Mouse (Mus musculus) liver, embryonic 16.5 days (tissue): ENCODE results near the gene Tmem108. TPM values are rescaled to one million over a fixed set of nuclear protein-coding genes. Genes with fewer than 3 reads are reported as not detected.

Experiments used
- ATAC-seq: fragments of 200-750 bp; cut with Nextera tagmentation; 2 replicates; pipeline ENCODE4 v1.8.0; 2017; ENCODE audit warnings: low read depth, mild to moderate bottlenecking, moderate number of reproducible peaks, moderate library complexity
- H3K27ac ChIP-seq: fragments of 300-500 bp; sonication (generic); 2 replicates; pipeline ENCODE4 v1.5.1; 2014; ENCODE audit warnings: mild to moderate bottlenecking, low read length
- H3K27me3 ChIP-seq: fragments of 300-500 bp; sonication (generic); 2 replicates; pipeline ENCODE4 v1.6.1; 2014; ENCODE audit warnings: low read depth, low read length, mixed read lengths; ENCODE audit not compliant: control insufficient read depth, insufficient read depth
- H3K36me3 ChIP-seq: fragments of 300-500 bp; sonication (generic); 2 replicates; pipeline ENCODE4 v1.6.1; 2014; ENCODE audit warnings: mild to moderate bottlenecking; ENCODE audit not compliant: control insufficient read depth, insufficient read depth
- H3K4me1 ChIP-seq: fragments of 300-500 bp; sonication (generic); 2 replicates; pipeline ENCODE4 v1.6.1; 2014; ENCODE audit warnings: low read depth, low read length, mixed read lengths; ENCODE audit not compliant: control insufficient read depth
- H3K4me2 ChIP-seq: fragments of 300-500 bp; sonication (generic); 2 replicates; pipeline ENCODE4 v1.6.1; 2014; ENCODE audit warnings: low read depth, low read length, mixed read lengths
- H3K4me3 ChIP-seq: fragments of 300-500 bp; sonication (generic); 2 replicates; pipeline ENCODE4 v1.5.1; 2014; ENCODE audit warnings: low read depth, mild to moderate bottlenecking, low read length
- H3K9ac ChIP-seq: fragments of 300-500 bp; sonication (generic); 2 replicates; pipeline ENCODE4 v1.6.1; 2014; ENCODE audit warnings: low read depth, low read length
- H3K9me3 ChIP-seq: fragments of 300-500 bp; sonication (generic); replicated peaks from 2 replicates; pipeline ENCODE4 v1.6.1; 2016; ENCODE audit warnings: low read length; ENCODE audit not compliant: control insufficient read depth
- WGBS: fragments of 180-500 bp; shearing (Covaris S2); extraction: QIAGEN DNeasy Blood & Tissue Kit; methylation state at CpG from one replicate; pipeline ENCODE4 v1.1.7; 2014; ENCODE audit not compliant: insufficient replicate concordance; 5-methylcytosine and 5-hydroxymethylcytosine counted together
- polyA plus RNA-seq: library from polyadenylated mRNA; unstranded; fragments of >200 nt; fragmentation: Nextera tagmentation; extraction: Ambion mirVana; gene quantifications from 2 replicates; pipeline ENCODE4 v1.2.1, GENCODE M21; 2015

Gene Tmem108
- polyA plus RNA-seq, 1 experiment from 2014 or later: 1.9 TPM

DNA sequence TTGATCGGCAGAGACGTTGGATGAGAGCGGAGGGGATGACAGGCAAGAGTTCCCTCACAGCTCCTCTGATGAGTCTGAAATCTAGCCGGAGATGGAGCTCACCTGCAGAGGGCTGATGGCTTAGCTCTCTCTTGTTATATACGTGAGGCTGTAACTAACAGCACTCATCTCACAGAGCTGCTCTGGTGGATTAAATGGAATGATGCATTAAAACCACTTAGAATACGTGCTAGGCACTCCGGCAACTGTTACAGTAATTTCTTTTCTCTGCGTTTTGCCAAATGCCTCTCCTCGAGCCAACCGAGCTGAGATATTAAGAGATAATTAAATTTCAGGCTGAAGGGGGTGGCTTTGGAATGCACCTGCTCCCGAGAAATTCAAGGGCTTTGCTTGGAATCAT, 97.5 kb downstream of the Tmem108 start:
- no peaks in the 10 kb centered on the region for H3K36me3 ChIP-seq
- H3K4me1 ChIP-seq: no peaks in the 10 kb centered on the region
- no peaks in the 10 kb centered on the region for H3K27me3 ChIP-seq
- 59% methylated on average over 11 of the region's 11 CpGs for WGBS
- H3K4me3 ChIP-seq: no peak overlapping the region
- H3K4me2 ChIP-seq: no peak overlapping the region
- H3K9me3 ChIP-seq: no peaks in the 10 kb centered on the region
- H3K27ac ChIP-seq: no peak overlapping the region
- H3K9ac ChIP-seq: no peak overlapping the region
- no peak for ATAC-seq

GRCm38 (mm10) chr9:103661873-103662272, 99.8 kb downstream of the Tmem108 start:
- H3K27ac ChIP-seq: no peak overlapping the region
- no peaks in the 10 kb centered on the region for H3K4me1 ChIP-seq
- H3K9me3 ChIP-seq: no peaks in the 10 kb centered on the region
- no peak for ATAC-seq
- H3K9ac ChIP-seq: no peak overlapping the region
- H3K4me2 ChIP-seq: no peak overlapping the region
- no peaks in the 10 kb centered on the region for H3K36me3 ChIP-seq
- 52% methylated on average over 1 of the region's 1 CpGs for WGBS
- H3K4me3 ChIP-seq: no peak overlapping the region
- H3K27me3 ChIP-seq: no peaks in the 10 kb centered on the region

GRCm38 (mm10) chr9:103657981-103658380, 103.7 kb downstream of the Tmem108 start:
- H3K9ac ChIP-seq: no peak overlapping the region
- 58% methylated on average over 5 of the region's 5 CpGs for WGBS
- no peak for ATAC-seq

GRCm38 (mm10) chr9:103657183-103657975, 104.3 kb downstream of the Tmem108 start:
- no peaks in the 10 kb centered on the region for H3K27me3 ChIP-seq
- H3K4me2 ChIP-seq: no peak overlapping the region
- no peak for ATAC-seq
- H3K9ac ChIP-seq: no peak overlapping the region
- no peak overlapping the region for H3K4me3 ChIP-seq
- H3K36me3 ChIP-seq: no peaks in the 10 kb centered on the region
- no peaks in the 10 kb centered on the region for H3K9me3 ChIP-seq
- WGBS: 51% methylated on average over 13 of the region's 13 CpGs
- H3K27ac ChIP-seq: no peak overlapping the region
- no peaks in the 10 kb centered on the region for H3K4me1 ChIP-seq

More at GRCm38 (mm10) chr9:103657981-103658380, 103.7 kb downstream of the Tmem108 start:
- no peak overlapping the region for H3K4me2 ChIP-seq
- H3K4me1 ChIP-seq: no peaks in the 10 kb centered on the region
- no peaks in the 10 kb centered on the region for H3K9me3 ChIP-seq
- H3K27ac ChIP-seq: no peak overlapping the region
- no peaks in the 10 kb centered on the region for H3K27me3 ChIP-seq
- H3K36me3 ChIP-seq: no peaks in the 10 kb centered on the region
- H3K4me3 ChIP-seq: no peak overlapping the region

GRCm38 (mm10) chr9:103653995-103654587, 107.5 kb downstream of the Tmem108 start:
- Histone ChIP-seq H3K4me1 (no peaks in the 10 kb centered on the region), H3K27me3 (no peaks in the 10 kb centered on the region), H3K9me3 (no peaks in the 10 kb centered on the region), H3K4me2 (no peak overlapping the region), H3K4me3 (no peak overlapping the region), H3K36me3 (no peaks in the 10 kb centered on the region), H3K9ac (no peak overlapping the region), H3K27ac (no peak overlapping the region)
- no peak for ATAC-seq
- WGBS: 15% methylated on average over 10 of the region's 10 CpGs

DNA sequence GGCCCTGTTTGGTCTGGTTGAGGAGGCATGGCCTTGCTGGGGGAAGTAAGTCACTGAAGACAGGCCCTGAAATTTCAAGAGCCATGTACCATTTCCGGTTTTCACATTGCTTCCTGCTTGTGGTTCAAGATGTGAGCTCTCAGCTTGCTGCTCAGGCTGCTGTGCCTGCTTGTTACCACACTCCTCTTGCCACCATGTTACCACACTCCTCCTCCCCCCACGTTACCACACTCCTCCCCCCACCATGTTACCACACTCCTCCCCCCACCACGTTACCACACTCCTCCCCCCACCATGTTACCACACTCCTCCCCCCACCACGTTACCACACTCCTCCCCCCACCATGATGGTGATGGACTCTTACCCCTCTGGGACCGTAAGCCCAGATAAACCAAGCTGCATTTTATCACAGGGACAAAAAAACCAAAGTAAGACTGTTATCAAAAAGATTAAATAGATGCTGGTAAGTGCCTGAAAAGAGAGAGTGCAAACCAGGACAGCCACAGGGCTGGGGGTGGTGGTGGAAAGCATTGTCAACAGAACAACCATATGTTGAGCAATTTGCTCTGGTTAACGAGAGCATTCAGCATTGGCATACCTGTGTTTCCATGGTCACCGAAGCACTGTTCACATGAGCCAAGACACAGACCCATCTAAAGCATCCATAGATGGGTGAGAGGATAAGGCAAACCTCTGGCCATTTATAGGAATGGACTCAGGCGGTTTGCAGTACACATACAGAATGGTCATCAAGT, 109.3 kb downstream of the Tmem108 start:
- no peak overlapping the region for H3K9ac ChIP-seq
- no peak overlapping the region for H3K4me2 ChIP-seq
- no peaks in the 10 kb centered on the region for H3K9me3 ChIP-seq
- H3K27ac ChIP-seq: no peak overlapping the region
- H3K4me3 ChIP-seq: no peak overlapping the region
- no peak for ATAC-seq
- H3K27me3 ChIP-seq: no peaks in the 10 kb centered on the region
- H3K4me1 ChIP-seq: no peaks in the 10 kb centered on the region
- no peaks in the 10 kb centered on the region for H3K36me3 ChIP-seq
- 39% methylated on average over 8 of the region's 8 CpGs for WGBS

GRCm38 (mm10) chr9:103646605-103647004, 115.0 kb downstream of the Tmem108 start:
- no peaks in the 10 kb centered on the region for H3K4me1 ChIP-seq
- no peak overlapping the region for H3K4me2 ChIP-seq
- 39% methylated on average over 2 of the region's 2 CpGs for WGBS
- ATAC-seq: no peak
- H3K9me3 ChIP-seq: no peaks in the 10 kb centered on the region
- no peaks in the 10 kb centered on the region for H3K27me3 ChIP-seq
- no peak overlapping the region for H3K27ac ChIP-seq
- no peak overlapping the region for H3K4me3 ChIP-seq
- H3K9ac ChIP-seq: no peak overlapping the region
- H3K36me3 ChIP-seq: no peaks in the 10 kb centered on the region

DNA sequence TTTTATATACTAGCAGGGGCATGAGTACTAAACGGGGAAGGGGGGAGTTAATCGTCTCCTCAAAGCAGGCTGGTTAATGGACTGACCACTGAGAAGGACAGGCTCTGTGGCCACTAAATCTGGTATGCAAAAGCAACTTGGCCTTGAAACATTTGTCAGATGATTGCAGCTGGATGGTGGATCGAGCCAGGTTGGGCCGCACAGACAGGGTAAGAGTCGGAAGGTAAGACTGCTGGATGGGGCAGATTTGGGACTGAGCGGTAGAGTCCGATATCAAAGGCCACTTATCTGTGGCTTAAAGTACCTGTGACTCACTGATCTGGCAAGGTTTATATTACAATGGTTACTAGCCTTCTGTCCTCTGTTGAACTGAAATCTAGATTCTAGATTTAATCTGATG, 115.9 kb downstream of the Tmem108 start:
- no peak for ATAC-seq
- no peaks in the 10 kb centered on the region for H3K27me3 ChIP-seq
- no peak overlapping the region for H3K27ac ChIP-seq
- no peak overlapping the region for H3K9ac ChIP-seq
- H3K4me1 ChIP-seq: no peaks in the 10 kb centered on the region
- 79% methylated on average over 7 of the region's 7 CpGs for WGBS
- no peaks in the 10 kb centered on the region for H3K36me3 ChIP-seq
- H3K9me3 ChIP-seq: no peaks in the 10 kb centered on the region
- no peak overlapping the region for H3K4me2 ChIP-seq
- no peak overlapping the region for H3K4me3 ChIP-seq

DNA sequence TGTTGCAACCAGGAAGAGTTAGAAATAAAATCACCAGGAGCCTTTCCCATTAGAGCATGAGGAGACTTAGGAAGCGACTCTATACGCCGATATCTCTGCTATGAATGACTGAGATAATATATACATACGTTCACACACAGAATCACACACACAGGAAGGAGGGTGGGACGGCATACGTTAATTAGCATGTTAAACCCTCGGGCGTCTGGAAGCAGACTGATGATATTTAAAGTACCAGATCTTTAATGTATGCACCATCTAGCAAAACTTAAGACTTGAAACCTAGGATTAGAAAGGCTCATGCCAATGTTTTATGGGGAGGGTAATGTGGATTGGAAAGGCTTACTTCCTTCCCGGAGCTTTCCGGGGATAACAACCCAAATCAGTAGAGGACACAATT, 119.3 kb downstream of the Tmem108 start:
- Histone ChIP-seq H3K9ac (no peak overlapping the region), H3K9me3 (no peaks in the 10 kb centered on the region), H3K4me2 (no peak overlapping the region), H3K4me3 (no peak overlapping the region), H3K27ac (no peak overlapping the region), H3K36me3 (no peaks in the 10 kb centered on the region), H3K27me3 (no peaks in the 10 kb centered on the region), H3K4me1 (no peaks in the 10 kb centered on the region)
- ATAC-seq: no peak
- 68% methylated on average over 10 of the region's 10 CpGs for WGBS
